Mouse (Mus musculus) cerebellum, adult 2 months (tissue): ENCODE results near the gene Adprh. TPM values are rescaled to one million over a fixed set of nuclear protein-coding genes. Genes with fewer than 3 reads are reported as not detected.

Source experiments
- DNase-seq, 2 experiments: peaks; one replicate each; pipeline ENCODE4 v3.0.0; 2021
- H3K27ac ChIP-seq: fragments of 200-500 bp; 2 replicates; pipeline ENCODE4 v1.5.1; 2012; ENCODE audit warnings: low read length, control low read depth, inconsistent platforms; ENCODE audit not compliant: insufficient read depth
- H3K27me3 ChIP-seq: fragments of 200-500 bp; 2 replicates; pipeline ENCODE4 v1.6.1; 2012; ENCODE audit warnings: inconsistent platforms, mild to moderate bottlenecking, low read length, moderate library complexity; ENCODE audit not compliant: control insufficient read depth, insufficient read depth
- H3K4me1 ChIP-seq: fragments of 200-500 bp; 2 replicates; pipeline ENCODE4 v1.6.1; 2011; ENCODE audit warnings: low read length; ENCODE audit not compliant: control insufficient read depth, insufficient read depth
- H3K4me3 ChIP-seq: fragments of 200-500 bp; replicated peaks from 2 replicates; pipeline ENCODE3; 2011; ENCODE audit warnings: mild to moderate bottlenecking, low read depth, low read length, control low read depth; ENCODE audit not compliant: insufficient read depth
- CTCF ChIP-seq: fragments of 200-500 bp; IDR thresholded peaks from 2 replicates; pipeline ENCODE4 v1.5.1; 2011; ENCODE audit warnings: low read depth, mild to moderate bottlenecking, control low read depth, low read length, moderate library complexity, borderline replicate concordance; ENCODE audit not compliant: insufficient read depth
- POLR2A ChIP-seq: fragments of 200-500 bp; IDR thresholded peaks from 2 replicates; pipeline ENCODE4 v1.6.1; 2011; ENCODE audit warnings: low read length, control low read depth, borderline replicate concordance; ENCODE audit not compliant: insufficient read depth
- WGBS: fragments of 180-500 bp; shearing (Covaris S2); methylation state at CpG from one replicate; pipeline ENCODE4 v1.1.7; 2018; 5-methylcytosine and 5-hydroxymethylcytosine counted together
- polyA plus RNA-seq: library from polyadenylated mRNA; depleted of rRNA; stranded (reverse); fragments of >200 nt; gene quantifications from 2 replicates; pipeline ENCODE4 v1.2.3, GENCODE M21; 2012

Adprh gene
- polyA plus RNA-seq, 1 experiment: 67.3 TPM

GRCm38 (mm10) chr16:38432498-38433425, 19.7 kb downstream of the Adprh start, which contains the start of gene Pla1a:
Pla1a (minus strand) TSS chr16:38433145.
- Histone ChIP-seq H3K27ac (no peak within 1 kb of the TSS), H3K4me3 (no peak within 1 kb of the TSS), H3K27me3 (no peaks in the 10 kb centered on the region), H3K4me1 (no peaks in the 10 kb centered on the region)
- no peak for TF ChIP-seq POLR2A
- TF ChIP-seq CTCF: no peak
- no peak for DNase-seq
- 71% methylated on average over 11 of the region's 11 CpGs for WGBS

- no peaks in the 10 kb centered on the region for H3K4me1 ChIP-seq
- H3K4me3 ChIP-seq: no peak overlapping the region
- no peak overlapping the region for H3K27ac ChIP-seq
- no peak for TF ChIP-seq CTCF
- WGBS: 40% methylated on average over 13 of the region's 13 CpGs
- no peaks in the 10 kb centered on the region for H3K27me3 ChIP-seq
- DNase-seq: no peak
These were observed 20.9 kb downstream of the Adprh start for GRCm38 (mm10) chr16:38431446-38432185.

GRCm38 (mm10) chr16:38425799-38426198, 26.7 kb downstream of the Adprh start:
- Histone ChIP-seq H3K27ac (no peak overlapping the region), H3K4me3 (no peak overlapping the region), H3K4me1 (no peaks in the 10 kb centered on the region), H3K27me3 (no peaks in the 10 kb centered on the region)
- DNase-seq: no peak
- WGBS: 98% methylated on average over 1 of the region's 1 CpGs
- TF ChIP-seq CTCF: no peak
- no peak for TF ChIP-seq POLR2A

DNA sequence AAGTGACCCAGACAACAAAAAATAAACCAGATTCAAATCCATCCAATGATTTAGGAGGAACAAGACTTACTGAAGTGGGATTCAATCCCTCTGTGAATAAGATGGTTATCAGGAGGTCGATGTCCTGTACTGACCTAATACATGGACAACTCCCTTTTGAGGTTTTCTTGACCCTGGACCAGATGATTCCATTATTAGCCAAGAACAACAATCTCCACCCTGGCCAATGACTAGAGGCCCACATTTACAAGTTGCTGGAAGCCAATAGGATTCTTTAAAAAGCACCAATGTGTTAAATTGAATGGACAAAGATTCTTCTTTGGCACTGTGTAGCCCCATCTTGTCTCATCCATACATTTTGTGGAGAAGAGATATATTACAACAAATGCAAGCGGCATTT, 27.1 kb downstream of the Adprh start:
- Histone ChIP-seq H3K4me3 (no peak overlapping the region), H3K27ac (no peak overlapping the region), H3K27me3 (no peaks in the 10 kb centered on the region), H3K4me1 (no peaks in the 10 kb centered on the region)
- no peak for TF ChIP-seq POLR2A
- TF ChIP-seq CTCF: no peak
- 87% methylated on average over 2 of the region's 2 CpGs for WGBS
- DNase-seq: no peak

DNA sequence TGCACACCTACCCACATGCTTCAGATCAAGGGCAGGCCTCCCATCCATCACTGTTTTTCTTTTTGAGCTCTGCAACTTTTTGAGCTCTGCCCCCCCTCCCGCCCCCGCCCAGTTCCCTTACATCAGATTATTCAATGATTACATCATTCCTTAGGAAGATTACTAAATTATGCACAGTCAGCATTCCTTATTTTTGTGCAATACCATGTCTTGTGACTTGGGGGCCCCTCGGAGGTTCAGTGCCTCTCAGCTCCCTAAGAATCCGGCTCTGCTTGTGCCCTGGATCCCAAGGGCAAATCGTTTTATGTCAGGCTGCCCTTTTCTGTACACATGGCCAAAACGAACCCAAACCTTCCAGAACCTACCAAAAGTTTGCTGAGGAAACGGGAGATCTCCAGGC, 37.5 kb downstream of the Adprh start:
- Histone ChIP-seq H3K4me1 (no peaks in the 10 kb centered on the region), H3K27me3 (no peaks in the 10 kb centered on the region), H3K27ac (no peak overlapping the region), H3K4me3 (no peak overlapping the region)
- DNase-seq: no peak
- TF ChIP-seq CTCF: no peak
- no peak for TF ChIP-seq POLR2A
- 79% methylated on average over 7 of the region's 7 CpGs for WGBS

GRCm38 (mm10) chr16:38408416-38408815, 44.1 kb downstream of the Adprh start:
- no peak overlapping the region for H3K27ac ChIP-seq
- no peak for TF ChIP-seq CTCF
- no peak for TF ChIP-seq POLR2A

GRCm38 (mm10) chr16:38407584-38407983, 44.9 kb downstream of the Adprh start:
- 48% methylated on average over 5 of the region's 5 CpGs for WGBS
- Histone ChIP-seq H3K27ac (no peak overlapping the region), H3K27me3 (no peaks in the 10 kb centered on the region; the same call in 1 of the 2 replicates), H3K4me3 (no peak overlapping the region), H3K4me1 (no peaks in the 10 kb centered on the region)
- DNase-seq: no peak
- no peak for TF ChIP-seq POLR2A
- no peak for TF ChIP-seq CTCF

More at GRCm38 (mm10) chr16:38408416-38408815, 44.1 kb downstream of the Adprh start:
- no peaks in the 10 kb centered on the region for H3K4me1 ChIP-seq
- no peaks in the 10 kb centered on the region; the same call in 1 of the 2 replicates for H3K27me3 ChIP-seq
- no peak for DNase-seq
- H3K4me3 ChIP-seq: no peak overlapping the region
- 97% methylated on average over 8 of the region's 8 CpGs for WGBS
